Mouse (Mus musculus) left cerebral cortex, adult 18-20 months (tissue): ENCODE data around the gene Uvrag. TPM values are rescaled to one million over a fixed set of nuclear protein-coding genes. Genes with fewer than 3 reads are reported as not detected.

ENCODE experiments used
- DNase-seq, 2 experiments: peaks; one replicate each; pipeline ENCODE4 v3.0.0; 2021 to 2022; ENCODE audit warnings: low spot score in 2 of 2, mixed read lengths in 1 of 2
- total RNA-seq, 2 experiments: library from RNA; stranded (reverse); gene quantifications; 2 replicates each; pipeline ENCODE4 v1.2.3; 2021

Gene Uvrag
- total RNA-seq, 2 experiments from 2014 or later, result 51.7 to 56.8 TPM

DNA sequence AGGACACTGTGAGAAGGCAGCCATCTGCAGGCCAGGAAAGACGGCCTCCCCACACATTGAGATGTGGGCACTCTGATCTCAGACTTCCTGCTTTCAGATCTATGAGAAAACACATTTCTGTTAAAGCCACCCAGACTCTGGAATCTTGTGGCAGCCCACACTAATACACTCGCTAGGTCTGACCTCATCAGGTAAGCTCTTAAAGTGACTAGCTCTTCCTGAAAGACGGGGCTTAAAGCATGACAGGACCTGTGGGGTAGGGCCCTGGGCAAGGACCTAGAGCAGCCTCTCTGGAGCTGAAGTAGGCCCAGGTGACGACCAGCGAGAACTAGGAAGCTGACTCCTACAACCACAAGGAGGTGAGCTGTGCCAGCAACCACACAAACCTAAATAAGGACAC, 113.8 kb downstream of the Uvrag start:
- no peak for DNase-seq

- DNase-seq, result no peak
These were observed 115.0 kb downstream of the Uvrag start for GRCm38 (mm10) chr7:99025989-99026388.

GRCm38 (mm10) chr7:99025265-99025664, 115.7 kb downstream of the Uvrag start:
- DNase-seq, result no peak

- no peak for DNase-seq
These were observed 116.2 kb downstream of the Uvrag start for GRCm38 (mm10) chr7:99024791-99025190.

DNA sequence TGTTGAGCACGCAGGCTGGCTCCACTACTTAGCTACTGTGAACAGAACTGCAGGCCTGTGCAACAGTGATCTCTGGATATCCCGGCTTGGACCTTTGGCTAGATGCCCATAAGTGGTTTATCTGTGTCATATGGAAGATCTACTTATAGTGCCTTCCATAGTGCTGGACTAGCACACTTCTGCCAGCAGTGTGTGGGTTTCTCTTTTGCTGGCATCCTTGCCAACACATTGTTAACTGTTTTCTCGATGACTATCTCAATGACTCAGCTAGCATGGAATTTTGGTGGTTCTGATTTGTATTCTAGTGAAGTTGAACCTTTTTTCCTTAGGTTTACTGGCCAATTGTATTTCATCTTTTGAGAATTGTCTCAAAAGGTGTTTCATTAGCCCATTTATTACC, 117.0 kb downstream of the Uvrag start:
- DNase-seq, result peak; percentile 23 to 27

DNA sequence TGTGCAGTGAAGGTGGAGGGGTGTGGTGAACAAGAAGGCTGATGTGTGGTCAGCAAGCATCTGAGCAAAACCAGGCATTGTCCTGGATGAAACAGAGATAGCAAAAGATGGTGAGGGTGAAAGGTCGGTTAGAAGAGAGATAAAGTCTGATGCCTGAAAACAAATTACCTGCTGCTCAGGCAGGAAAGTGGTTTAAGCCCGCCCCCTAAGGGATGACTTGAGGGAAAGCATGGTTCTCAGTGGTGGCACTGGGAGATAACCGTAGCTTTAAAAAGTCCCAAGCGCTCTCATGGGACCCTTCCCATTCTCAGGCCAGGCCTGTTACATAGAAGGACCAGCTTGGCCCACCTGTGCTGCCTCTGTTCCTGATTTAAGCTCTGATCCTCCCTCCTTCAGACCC, 119.7 kb downstream of the Uvrag start:
- no peak for DNase-seq

DNA sequence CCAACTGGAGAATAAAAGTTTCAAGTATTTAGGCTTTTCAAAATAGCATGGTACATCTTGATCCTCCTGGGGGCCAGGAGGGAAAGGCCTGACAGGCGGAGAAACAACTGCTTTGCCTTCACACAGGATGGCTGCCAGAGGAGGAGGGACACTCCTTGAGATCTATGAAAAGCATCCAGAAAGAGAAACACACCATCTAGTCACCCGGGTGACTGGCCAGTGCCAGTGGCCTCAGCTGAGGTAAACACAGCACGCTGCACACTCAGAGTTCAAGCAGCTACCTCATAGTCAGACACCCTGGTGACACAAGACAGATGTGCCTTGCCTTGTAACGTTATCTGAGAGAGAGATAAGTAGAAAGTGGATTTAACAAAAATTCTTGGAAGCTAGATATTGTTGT, 120.6 kb downstream of the Uvrag start:
- no peak for DNase-seq

DNA sequence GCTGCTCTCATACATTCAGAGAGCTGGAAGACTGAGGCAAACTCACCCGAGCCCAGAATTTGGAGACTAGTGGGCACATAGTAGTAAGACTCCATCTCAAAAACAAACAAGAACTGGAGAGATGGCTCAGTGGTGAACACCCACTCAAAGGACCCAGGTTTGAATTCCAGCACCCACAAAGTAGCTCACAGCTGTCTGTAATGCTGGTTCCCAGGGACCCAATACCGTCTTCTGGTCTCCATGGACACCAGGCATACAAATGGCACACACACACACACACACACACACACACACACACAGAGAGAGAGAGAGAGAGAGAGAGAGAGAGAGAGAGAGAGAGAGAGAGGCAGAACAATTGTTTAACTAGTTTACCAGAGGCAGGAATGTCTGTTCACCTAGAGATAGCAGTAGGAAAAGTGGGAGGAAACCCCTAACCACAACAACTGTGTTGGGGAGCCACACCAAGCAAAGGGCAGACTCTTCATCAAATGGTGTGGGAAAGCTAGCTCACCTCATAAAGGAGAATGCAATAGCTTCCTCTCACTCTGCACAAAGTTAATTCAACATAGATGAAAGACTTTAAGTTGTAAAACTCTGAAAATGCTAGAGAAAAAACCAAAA, 123.6 kb downstream of the Uvrag start:
- no peak for DNase-seq

- DNase-seq, result no peak
These were observed 125.0 kb downstream of the Uvrag start for GRCm38 (mm10) chr7:99015914-99016313.

- peak in 1 of 2 experiments; percentile 39 for DNase-seq
These were observed 125.5 kb downstream of the Uvrag start for GRCm38 (mm10) chr7:99015419-99015818.

DNA sequence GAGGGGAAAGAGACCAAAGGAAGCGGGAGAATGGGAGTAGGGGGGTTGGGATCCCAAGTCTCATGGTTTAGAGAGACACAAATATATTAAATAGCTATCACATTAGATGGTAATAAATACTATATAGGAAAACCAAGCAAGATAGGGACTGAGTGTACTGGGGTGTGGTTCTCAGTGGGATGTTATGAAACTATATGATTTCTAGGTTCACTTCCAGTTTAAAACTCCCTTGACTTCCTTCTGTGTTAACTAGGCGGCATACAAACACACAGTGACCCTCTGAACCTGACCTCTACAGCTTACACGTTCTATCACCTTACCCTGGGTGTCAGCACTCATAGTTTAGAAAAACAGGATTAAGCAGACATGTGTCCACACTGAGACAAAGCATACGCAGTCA, 126.3 kb downstream of the Uvrag start:
- no peak for DNase-seq

GRCm38 (mm10) chr7:99007506-99008354, 133.2 kb downstream of the Uvrag start:
- DNase-seq, result no peak

GRCm38 (mm10) chr7:99003231-99003630, 137.7 kb downstream of the Uvrag start:
- DNase-seq, result no peak

GRCm38 (mm10) chr7:98998722-98999121, 142.2 kb downstream of the Uvrag start:
- DNase-seq, result no peak

DNA sequence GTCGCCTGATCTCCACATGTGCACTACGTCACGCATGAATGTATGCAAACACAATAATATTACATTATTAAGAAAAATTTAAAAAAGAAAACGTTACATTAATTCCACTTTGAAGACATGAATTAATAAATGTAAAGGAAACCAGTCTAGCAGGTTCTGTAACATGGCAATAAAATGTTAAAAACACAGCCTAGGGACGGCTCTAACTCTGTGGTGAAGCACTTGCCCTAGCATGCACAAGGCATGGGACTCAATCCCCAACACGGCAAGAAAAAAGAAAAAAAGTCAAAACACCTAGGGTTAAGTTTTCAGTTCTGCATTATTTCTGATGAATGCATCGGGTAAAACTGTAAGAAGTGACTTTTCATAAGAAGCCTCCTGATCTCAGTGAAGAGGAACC, 143.2 kb downstream of the Uvrag start:
- DNase-seq, result no peak

GRCm38 (mm10) chr7:98996791-98997190, 144.2 kb downstream of the Uvrag start:
- no peak for DNase-seq

GRCm38 (mm10) chr7:98995126-98995727, 145.7 kb downstream of the Uvrag start:
- DNase-seq, result no peak

- DNase-seq, result no peak
These were observed 146.8 kb downstream of the Uvrag start for GRCm38 (mm10) chr7:98994137-98994536.

- DNase-seq, result no peak
These were observed 147.5 kb downstream of the Uvrag start for GRCm38 (mm10) chr7:98993395-98993794.

- no peak for DNase-seq
These were observed 149.7 kb downstream of the Uvrag start for GRCm38 (mm10) chr7:98991204-98991761.

- no peak for DNase-seq
These were observed 150.4 kb downstream of the Uvrag start for GRCm38 (mm10) chr7:98990510-98990909.

GRCm38 (mm10) chr7:98986962-98987441, 153.9 kb downstream of the Uvrag start:
- no peak for DNase-seq
